Mouse (Mus musculus) myocyte (in vitro differentiated cells): ENCODE data around the gene Rfx4. TPM values are rescaled to one million over a fixed set of nuclear protein-coding genes. Genes with fewer than 3 reads are reported as not detected.

Source experiments
- H3K27me3 ChIP-seq: one replicate; pipeline ENCODE4 v1.6.1; 2011; ENCODE audit not compliant: control insufficient read depth, insufficient read depth, insufficient read length
- H3K36me3 ChIP-seq: one replicate; pipeline ENCODE4 v1.6.1; 2011; ENCODE audit not compliant: control insufficient read depth, insufficient read depth
- H3K4me2 ChIP-seq: one replicate; pipeline ENCODE4 v1.6.1; 2011; ENCODE audit warnings: low read depth, control low read depth
- H3K4me3 ChIP-seq: one replicate; pipeline ENCODE4 v1.5.1; 2011; ENCODE audit warnings: mild to moderate bottlenecking, control low read depth, moderate library complexity
- H3K79me2 ChIP-seq: one replicate; pipeline ENCODE4 v1.6.1; 2011; ENCODE audit not compliant: control insufficient read depth, insufficient read depth
- H3ac ChIP-seq: one replicate; pipeline ENCODE4 v1.6.1; 2011; ENCODE audit not compliant: control insufficient read depth, insufficient read length
- CEBPB ChIP-seq: IDR thresholded peaks from 2 replicates; pipeline ENCODE4 v1.6.1; 2011; ENCODE audit warnings: mild to moderate bottlenecking, moderate library complexity; ENCODE audit not compliant: poor library complexity, insufficient read depth, severe bottlenecking
- E2F4 ChIP-seq: IDR thresholded peaks from one replicate; pipeline ENCODE4 v1.6.1; 2011; ENCODE audit warnings: mild to moderate bottlenecking, control low read depth, moderate library complexity; ENCODE audit not compliant: insufficient read depth
- MAX ChIP-seq: IDR thresholded peaks from one replicate; pipeline ENCODE4 v1.6.1; 2011; ENCODE audit warnings: low read depth, mild to moderate bottlenecking, control low read depth
- MYOD1 ChIP-seq, 3 experiments: IDR thresholded peaks; one replicate each; pipeline ENCODE4 v1.6.1; 2011; ENCODE audit warnings: control low read depth in 2 of 3, low read depth in 2 of 3, mild to moderate bottlenecking in 2 of 3, moderate library complexity in 1 of 3; ENCODE audit not compliant: insufficient read length in 2 of 3, control insufficient read depth in 1 of 3
- MYOG ChIP-seq, 3 experiments: IDR thresholded peaks; one replicate each; pipeline ENCODE4 v1.6.1; 2011; ENCODE audit warnings: control low read depth in 2 of 3, low read depth in 2 of 3, mild to moderate bottlenecking in 2 of 3; ENCODE audit not compliant: insufficient read length in 2 of 3, control insufficient read depth in 1 of 3, insufficient read depth in 1 of 3
- POLR2A ChIP-seq: IDR thresholded peaks from one replicate; pipeline ENCODE4 v1.6.1; 2011; ENCODE audit warnings: low read depth, mild to moderate bottlenecking, control low read depth, moderate library complexity; ENCODE audit not compliant: insufficient read length
- POLR2AphosphoS2 ChIP-seq: IDR thresholded peaks from one replicate; pipeline ENCODE4 v1.6.1; 2011; ENCODE audit warnings: low read depth, control low read depth; ENCODE audit not compliant: insufficient read length
- REST ChIP-seq: IDR thresholded peaks from one replicate; pipeline ENCODE4 v1.6.1; 2011; ENCODE audit warnings: mild to moderate bottlenecking, control low read depth, moderate library complexity; ENCODE audit not compliant: insufficient read depth, insufficient read length
- SRF ChIP-seq: IDR thresholded peaks from one replicate; pipeline ENCODE4 v1.6.1; 2011; ENCODE audit warnings: low read depth; ENCODE audit not compliant: control insufficient read depth, insufficient read length
- TCF12 ChIP-seq: IDR thresholded peaks from one replicate; pipeline ENCODE4 v1.6.1; 2011; ENCODE audit warnings: mild to moderate bottlenecking, control low read depth; ENCODE audit not compliant: poor library complexity, insufficient read depth, severe bottlenecking
- TCF3 ChIP-seq: IDR thresholded peaks from one replicate; pipeline ENCODE4 v1.6.1; 2011; ENCODE audit warnings: low read depth, control low read depth; ENCODE audit not compliant: insufficient read length
- USF1 ChIP-seq: IDR thresholded peaks from one replicate; pipeline ENCODE4 v1.6.1; 2011; ENCODE audit warnings: low read depth, mild to moderate bottlenecking, control low read depth, moderate library complexity
- polyA plus RNA-seq: library from polyadenylated mRNA; unstranded; fragments of >200 nt; fragmentation: generic; extraction: Trizol; gene quantifications from one replicate; pipeline ENCODE4 v1.2.1, GENCODE M21; 2012; ENCODE audit warnings: missing spikeins

Rfx4 gene
- polyA plus RNA-seq, 1 experiment, result 0.12 TPM

GRCm38 (mm10) chr10:84954236-84954635, 198.4 kb downstream of the Rfx4 start:
- H3ac ChIP-seq, result no peak overlapping the region
- peaks cover 4% of the 10 kb centered on the region for H3K79me2 ChIP-seq
- H3K36me3 ChIP-seq, result peaks cover 16% of the 10 kb centered on the region
- no peak overlapping the region for H3K4me2 ChIP-seq
- TF ChIP-seq REST (no peak), CEBPB (no peak), POLR2AphosphoS2 (no peak), POLR2A (no peak), MYOG (IDR thresholded peaks at IDR 0.05; ENCODE audit: control insufficient read depth in 1 of 3, insufficient read depth in 1 of 3, insufficient read length in 2 of 3, low read depth in 2 of 3) (no peak), TCF12 (no peak), MYOD1 (IDR thresholded peaks at IDR 0.05; ENCODE audit: control insufficient read depth in 1 of 3, insufficient read length in 2 of 3, low read depth in 2 of 3) (no peak), USF1 (no peak), TCF3 (no peak), E2F4 (no peak), MAX (no peak), SRF (no peak)
- no peak overlapping the region for H3K4me3 ChIP-seq
- no peaks in the 10 kb centered on the region for H3K27me3 ChIP-seq

Other genes starting within 250 kb of the Rfx4 start
- 58.8 TPM for gene Ckap4, start 222.0 kb upstream of the Rfx4 start, polyA plus RNA-seq
- gene Tcp11l2, start 179.4 kb upstream of the Rfx4 start, polyA plus RNA-seq, result 10.3 TPM
- gene Polr3b, start 133.8 kb upstream of the Rfx4 start, polyA plus RNA-seq, result 8.5 TPM
- gene Ric8b, start 161.6 kb downstream of the Rfx4 start, polyA plus RNA-seq, result 8.7 TPM